Mouse (Mus musculus): ENCODE measurements around the gene Rc3h1. TPM values are rescaled to one million over a fixed set of nuclear protein-coding genes. Genes with fewer than 3 reads are reported as not detected.

Rc3h1 gene
- total RNA-seq, 2 experiments from 2014 or later, result 38.4 to 43.7 TPM

Other genes starting within 250 kb of the Rc3h1 start
- 100 to 1,000 TPM; 214 to 241 TPM for gene Rabgap1l, start 113.2 kb upstream of the Rc3h1 start, total RNA-seq (2021)
- under 1 TPM; 0.15 to 0.47 TPM for gene Serpinc1, start 72.2 kb downstream of the Rc3h1 start, total RNA-seq (2021)
- 10 to 100 TPM; 15.0 to 18.2 TPM for gene Zbtb37, start 128.4 kb downstream of the Rc3h1 start, total RNA-seq (2021)
- 10 to 100 TPM; 22.8 to 26.3 TPM for gene Dars2, start 164.2 kb downstream of the Rc3h1 start, total RNA-seq (2021)
- gene Cenpl, start 164.3 kb downstream of the Rc3h1 start, total RNA-seq (2021), result 1 to 10 TPM; 1.5 to 1.8 TPM
- 10 to 100 TPM; 16.3 to 18.8 TPM for gene Klhl20, start 225.1 kb downstream of the Rc3h1 start, total RNA-seq (2021)
- gene Ankrd45, start 236.3 kb downstream of the Rc3h1 start, total RNA-seq (2021), result 10 to 100 TPM; 47.2 to 49.1 TPM